Mouse (Mus musculus) myocyte (in vitro differentiated cells): ENCODE measurements around the gene Ttc28. TPM values are rescaled to one million over a fixed set of nuclear protein-coding genes. Genes with fewer than 3 reads are reported as not detected.

Source experiments
- H3K27me3 ChIP-seq: one replicate; pipeline ENCODE4 v1.6.1; 2011; ENCODE audit not compliant: control insufficient read depth, insufficient read depth, insufficient read length
- H3K36me3 ChIP-seq: one replicate; pipeline ENCODE4 v1.6.1; 2011; ENCODE audit not compliant: control insufficient read depth, insufficient read depth
- H3K4me2 ChIP-seq: one replicate; pipeline ENCODE4 v1.6.1; 2011; ENCODE audit warnings: low read depth, control low read depth
- H3K4me3 ChIP-seq: one replicate; pipeline ENCODE4 v1.5.1; 2011; ENCODE audit warnings: mild to moderate bottlenecking, control low read depth, moderate library complexity
- H3K79me2 ChIP-seq: one replicate; pipeline ENCODE4 v1.6.1; 2011; ENCODE audit not compliant: control insufficient read depth, insufficient read depth
- H3ac ChIP-seq: one replicate; pipeline ENCODE4 v1.6.1; 2011; ENCODE audit not compliant: control insufficient read depth, insufficient read length
- CEBPB ChIP-seq: IDR thresholded peaks from 2 replicates; pipeline ENCODE4 v1.6.1; 2011; ENCODE audit warnings: mild to moderate bottlenecking, moderate library complexity; ENCODE audit not compliant: poor library complexity, insufficient read depth, severe bottlenecking
- E2F4 ChIP-seq: IDR thresholded peaks from one replicate; pipeline ENCODE4 v1.6.1; 2011; ENCODE audit warnings: mild to moderate bottlenecking, control low read depth, moderate library complexity; ENCODE audit not compliant: insufficient read depth
- MAX ChIP-seq: IDR thresholded peaks from one replicate; pipeline ENCODE4 v1.6.1; 2011; ENCODE audit warnings: low read depth, mild to moderate bottlenecking, control low read depth
- MYOD1 ChIP-seq, 3 experiments: IDR thresholded peaks; one replicate each; pipeline ENCODE4 v1.6.1; 2011; ENCODE audit warnings: control low read depth in 2 of 3, low read depth in 2 of 3, mild to moderate bottlenecking in 2 of 3, moderate library complexity in 1 of 3; ENCODE audit not compliant: insufficient read length in 2 of 3, control insufficient read depth in 1 of 3
- MYOG ChIP-seq, 3 experiments: IDR thresholded peaks; one replicate each; pipeline ENCODE4 v1.6.1; 2011; ENCODE audit warnings: control low read depth in 2 of 3, low read depth in 2 of 3, mild to moderate bottlenecking in 2 of 3; ENCODE audit not compliant: insufficient read length in 2 of 3, control insufficient read depth in 1 of 3, insufficient read depth in 1 of 3
- POLR2A ChIP-seq: IDR thresholded peaks from one replicate; pipeline ENCODE4 v1.6.1; 2011; ENCODE audit warnings: low read depth, mild to moderate bottlenecking, control low read depth, moderate library complexity; ENCODE audit not compliant: insufficient read length
- POLR2AphosphoS2 ChIP-seq: IDR thresholded peaks from one replicate; pipeline ENCODE4 v1.6.1; 2011; ENCODE audit warnings: low read depth, control low read depth; ENCODE audit not compliant: insufficient read length
- REST ChIP-seq: IDR thresholded peaks from one replicate; pipeline ENCODE4 v1.6.1; 2011; ENCODE audit warnings: mild to moderate bottlenecking, control low read depth, moderate library complexity; ENCODE audit not compliant: insufficient read depth, insufficient read length
- SRF ChIP-seq: IDR thresholded peaks from one replicate; pipeline ENCODE4 v1.6.1; 2011; ENCODE audit warnings: low read depth; ENCODE audit not compliant: control insufficient read depth, insufficient read length
- TCF12 ChIP-seq: IDR thresholded peaks from one replicate; pipeline ENCODE4 v1.6.1; 2011; ENCODE audit warnings: mild to moderate bottlenecking, control low read depth; ENCODE audit not compliant: poor library complexity, insufficient read depth, severe bottlenecking
- TCF3 ChIP-seq: IDR thresholded peaks from one replicate; pipeline ENCODE4 v1.6.1; 2011; ENCODE audit warnings: low read depth, control low read depth; ENCODE audit not compliant: insufficient read length
- USF1 ChIP-seq: IDR thresholded peaks from one replicate; pipeline ENCODE4 v1.6.1; 2011; ENCODE audit warnings: low read depth, mild to moderate bottlenecking, control low read depth, moderate library complexity
- polyA plus RNA-seq: library from polyadenylated mRNA; unstranded; fragments of >200 nt; fragmentation: generic; extraction: Trizol; gene quantifications from one replicate; pipeline ENCODE4 v1.2.1, GENCODE M21; 2012; ENCODE audit warnings: missing spikeins

Gene Ttc28
- polyA plus RNA-seq, 1 experiment = 8.5 TPM

DNA sequence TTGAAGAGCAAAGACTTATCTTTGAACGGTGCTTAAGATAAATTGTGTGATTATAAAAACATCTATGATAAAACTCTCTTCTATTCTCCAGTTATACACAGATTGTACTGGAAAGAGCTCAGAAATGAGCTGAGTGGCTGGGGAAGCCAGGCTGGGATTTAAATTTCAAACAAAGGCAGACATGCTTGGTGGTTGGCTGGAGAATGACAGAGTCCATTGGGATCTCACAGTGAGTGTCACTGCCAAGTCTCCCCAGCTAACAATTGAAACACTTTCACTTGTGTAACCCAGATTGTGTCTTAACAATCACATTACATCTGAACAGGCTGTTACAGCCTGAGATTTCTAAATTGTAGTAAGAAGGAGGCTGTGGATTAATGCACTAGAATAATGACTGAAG lies 143.3 kb downstream of the Ttc28 start:
- no peak for TF ChIP-seq MAX
- no peak for TF ChIP-seq REST
- no peak for TF ChIP-seq TCF12
- H3ac ChIP-seq = no peak overlapping the region
- H3K79me2 ChIP-seq = no peaks in the 10 kb centered on the region
- no peaks in the 10 kb centered on the region for H3K27me3 ChIP-seq
- H3K4me2 ChIP-seq = no peak overlapping the region
- H3K4me3 ChIP-seq = no peak overlapping the region
- H3K36me3 ChIP-seq = no peaks in the 10 kb centered on the region

- no peak for TF ChIP-seq MAX
- no peak for TF ChIP-seq CEBPB
- TF ChIP-seq REST = no peak
- no peak for TF ChIP-seq POLR2A
- TF ChIP-seq MYOG (IDR thresholded peaks at IDR 0.05; ENCODE audit: control insufficient read depth in 1 of 3, insufficient read depth in 1 of 3, insufficient read length in 2 of 3, low read depth in 2 of 3) = no peak
- no peak for TF ChIP-seq TCF12
- no peaks in the 10 kb centered on the region for H3K27me3 ChIP-seq
Observed at GRCm38 (mm10) chr5:111024621-111025020, 145.0 kb downstream of the Ttc28 start.

GRCm38 (mm10) chr5:111025476-111025875 lies 145.9 kb downstream of the Ttc28 start:
- H3K27me3 ChIP-seq = no peaks in the 10 kb centered on the region
- no peak overlapping the region for H3K4me3 ChIP-seq
- TF ChIP-seq E2F4 = no peak
- peak in 1 of 3 experiments; percentile 9 for TF ChIP-seq MYOD1 (IDR thresholded peaks at IDR 0.05; ENCODE audit: control insufficient read depth in 1 of 3, insufficient read length in 2 of 3, low read depth in 2 of 3)
- no peak for TF ChIP-seq POLR2A
- no peaks in the 10 kb centered on the region for H3K36me3 ChIP-seq
- H3K79me2 ChIP-seq = no peaks in the 10 kb centered on the region
- no peak overlapping the region for H3ac ChIP-seq
- no peak overlapping the region for H3K4me2 ChIP-seq

More at GRCm38 (mm10) chr5:111024621-111025020, 145.0 kb downstream of the Ttc28 start:
- H3K79me2 ChIP-seq = no peaks in the 10 kb centered on the region
- H3K4me2 ChIP-seq = no peak overlapping the region
- no peaks in the 10 kb centered on the region for H3K36me3 ChIP-seq
- H3K4me3 ChIP-seq = no peak overlapping the region
- no peak overlapping the region for H3ac ChIP-seq

DNA sequence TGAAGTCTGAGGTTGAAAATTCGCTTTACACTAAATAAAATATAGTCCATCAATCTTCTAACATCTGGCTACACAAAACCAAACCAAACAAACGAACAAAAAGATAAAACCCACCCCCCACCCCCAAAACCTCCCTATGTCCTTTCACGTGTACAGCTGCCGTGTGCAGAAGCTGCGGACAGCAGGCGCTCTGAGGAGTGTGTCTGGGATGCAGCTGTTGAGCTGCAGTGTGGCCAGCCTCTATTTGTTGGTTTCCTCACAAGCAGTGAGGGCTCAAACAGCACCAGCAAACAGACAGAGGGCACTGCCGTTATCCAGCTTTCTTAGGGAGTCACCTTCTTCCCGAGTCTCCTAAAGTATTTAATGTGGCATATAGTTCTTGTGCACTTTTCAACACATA lies 146.6 kb downstream of the Ttc28 start:
- no peak overlapping the region for H3K4me3 ChIP-seq

GRCm38 (mm10) chr5:111028340-111028739 lies 148.7 kb downstream of the Ttc28 start:
- TF ChIP-seq MAX (no peak), E2F4 (no peak), REST (no peak), POLR2AphosphoS2 (no peak), POLR2A (no peak), MYOG (IDR thresholded peaks at IDR 0.05; ENCODE audit: control insufficient read depth in 1 of 3, insufficient read depth in 1 of 3, insufficient read length in 2 of 3, low read depth in 2 of 3) (no peak)
- Histone ChIP-seq H3K4me3 (no peak overlapping the region), H3K79me2 (no peaks in the 10 kb centered on the region), H3K4me2 (no peak overlapping the region), H3K36me3 (no peaks in the 10 kb centered on the region), H3K27me3 (no peaks in the 10 kb centered on the region), H3ac (no peak overlapping the region)

More for the DNA sequence above, 146.6 kb downstream of the Ttc28 start:
- no peaks in the 10 kb centered on the region for H3K79me2 ChIP-seq
- no peak overlapping the region for H3ac ChIP-seq
- TF ChIP-seq MYOD1 (IDR thresholded peaks at IDR 0.05; ENCODE audit: control insufficient read depth in 1 of 3, insufficient read length in 2 of 3, low read depth in 2 of 3) (peak in 2 of 3 experiments; percentile 68 to 71), SRF (no peak), USF1 (no peak), E2F4 (no peak), MYOG (IDR thresholded peaks at IDR 0.05; ENCODE audit: control insufficient read depth in 1 of 3, insufficient read depth in 1 of 3, insufficient read length in 2 of 3, low read depth in 2 of 3) (peak in 2 of 3 experiments; percentile 62 to 78), REST (no peak), POLR2A (no peak), TCF12 (no peak), POLR2AphosphoS2 (no peak), TCF3 (no peak), CEBPB (no peak), MAX (no peak)
- H3K36me3 ChIP-seq = no peaks in the 10 kb centered on the region
- H3K4me2 ChIP-seq = no peak overlapping the region
- no peaks in the 10 kb centered on the region for H3K27me3 ChIP-seq

GRCm38 (mm10) chr5:111028952-111029351 lies 149.3 kb downstream of the Ttc28 start:
- Histone ChIP-seq H3K79me2 (no peaks in the 10 kb centered on the region), H3K27me3 (no peaks in the 10 kb centered on the region), H3K4me3 (no peak overlapping the region), H3K36me3 (no peaks in the 10 kb centered on the region), H3K4me2 (no peak overlapping the region), H3ac (no peak overlapping the region)
- TF ChIP-seq POLR2A = no peak
